Mouse (Mus musculus) E14TG2a.4 (cell line): ENCODE results near the gene Zscan10.

Experiments used
- CTCF ChIP-seq: conservative IDR thresholded peaks from 2 replicates; pipeline ENCODE4 v1.5.1; 2014; ENCODE audit warnings: low read length
- NANOG ChIP-seq: IDR thresholded peaks from 2 replicates; pipeline ENCODE4 v1.6.1; 2014; ENCODE audit warnings: borderline replicate concordance, low read length, mixed read lengths
- POU5F1 ChIP-seq: IDR thresholded peaks from 2 replicates; pipeline ENCODE4 v1.6.1; 2014; ENCODE audit warnings: low read length, borderline replicate concordance

DNA sequence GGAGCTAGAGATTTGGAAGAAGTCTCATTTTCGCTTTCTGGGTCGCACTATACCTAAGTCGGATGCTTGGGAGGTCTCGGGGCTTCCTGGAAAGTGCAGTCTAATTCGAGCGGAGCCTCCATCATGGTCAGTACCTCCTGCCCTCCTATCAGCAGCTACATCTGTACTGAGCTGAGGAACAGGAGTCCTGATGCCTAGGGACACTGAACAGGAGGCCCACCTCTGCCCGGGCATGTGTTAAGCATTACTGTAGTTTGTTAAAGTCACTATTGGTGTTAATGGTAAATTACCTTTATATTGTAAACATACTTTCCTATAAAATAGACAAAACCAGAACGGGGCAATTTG, 36.3 kb upstream of the Zscan10 start:
- TF ChIP-seq CTCF (no peak), NANOG (no peak), POU5F1 (no peak)
